Mouse (Mus musculus): ENCODE data around the gene Ngb.

DNA sequence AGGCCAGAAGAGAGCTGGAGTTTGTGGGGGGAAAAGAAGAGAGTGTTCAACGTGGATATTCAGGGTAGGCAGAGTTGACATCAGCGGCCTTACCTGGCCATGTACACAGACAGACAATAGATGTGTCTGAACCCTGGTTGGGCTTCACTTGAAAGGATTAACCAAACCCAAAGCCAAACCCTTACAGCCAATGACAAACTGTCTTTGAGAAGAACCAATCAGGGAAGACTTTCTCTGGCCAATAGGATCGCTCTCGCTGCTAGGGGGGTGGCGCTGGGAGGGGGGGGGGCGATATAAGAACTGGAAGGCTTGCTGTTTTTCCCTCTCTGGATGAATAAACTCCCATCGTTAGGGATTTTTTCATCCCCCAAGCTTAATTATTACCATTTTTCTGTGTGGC, 15.1 kb downstream of the Ngb start:
- TF ChIP-seq CTCF (IDR thresholded peaks at IDR 0.05; ENCODE audit: extremely low read depth, insufficient read depth, insufficient read length, insufficient replicate concordance) (no peak), POLR2A (IDR thresholded peaks at IDR 0.05; ENCODE audit: low read depth, low read length) (no peak)
